Mouse (Mus musculus): Measurements from ENCODE around the gene Lrrc8a. TPM values are rescaled to one million over a fixed set of nuclear protein-coding genes. Genes with fewer than 3 reads are reported as not detected.

The Lrrc8a gene
- polyA plus RNA-seq, 1 experiment: 56.5 TPM

DNA sequence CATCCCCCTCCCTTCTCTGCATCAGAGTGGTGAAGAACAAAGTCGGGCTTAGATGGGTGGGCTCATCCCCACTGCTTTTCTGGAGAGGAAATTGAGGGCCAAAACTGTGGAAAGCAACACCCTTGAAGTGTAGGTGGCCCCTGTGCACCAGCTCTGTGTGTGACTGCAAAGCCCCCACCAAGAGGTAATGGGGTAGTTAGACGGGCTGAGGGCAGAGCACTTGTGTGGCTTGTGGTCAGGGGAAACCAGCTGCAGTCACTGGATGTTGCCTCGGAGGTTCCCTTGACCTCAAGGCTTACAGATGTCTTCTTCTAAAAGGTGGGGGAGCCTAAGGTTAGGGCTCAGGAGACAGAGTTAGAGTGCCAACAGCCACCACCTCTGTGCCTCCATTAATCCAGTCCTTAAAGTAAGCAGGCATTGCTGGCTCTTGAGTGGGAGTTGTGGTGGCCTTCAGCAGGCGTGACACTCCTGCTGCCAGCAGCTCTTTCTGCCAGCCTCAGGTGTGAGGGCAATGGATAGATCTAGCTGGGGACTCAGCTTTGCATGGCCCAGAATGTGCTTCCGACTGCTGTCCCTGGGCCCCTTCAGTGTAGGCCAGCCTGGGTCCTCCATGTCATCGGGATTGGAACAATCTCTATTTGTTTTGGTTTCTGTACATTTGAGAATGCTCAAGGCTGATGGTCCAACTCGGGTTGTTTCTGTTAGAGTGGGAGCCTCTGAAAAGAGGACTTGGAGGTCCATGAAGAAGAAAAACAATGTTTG is 20.4 kb downstream of the Lrrc8a start:
- H3K4me3 ChIP-seq (replicated peaks; ENCODE audit: extremely low read depth, low read depth, low read length): no peak overlapping the region
- 55% methylated on average over 7 of the region's 7 CpGs for WGBS
- no peak for DNase-seq
- no peak for TF ChIP-seq POLR2A (IDR thresholded peaks at IDR 0.05; ENCODE audit: borderline replicate concordance, extremely low read depth, low read depth, low read length)
- no peak for TF ChIP-seq CTCF (IDR thresholded peaks at IDR 0.05; ENCODE audit: insufficient read depth, low read length)
- H3K4me1 ChIP-seq (ENCODE audit: control insufficient read depth, insufficient read depth, low read length): peaks cover 20% of the 10 kb centered on the region

DNA sequence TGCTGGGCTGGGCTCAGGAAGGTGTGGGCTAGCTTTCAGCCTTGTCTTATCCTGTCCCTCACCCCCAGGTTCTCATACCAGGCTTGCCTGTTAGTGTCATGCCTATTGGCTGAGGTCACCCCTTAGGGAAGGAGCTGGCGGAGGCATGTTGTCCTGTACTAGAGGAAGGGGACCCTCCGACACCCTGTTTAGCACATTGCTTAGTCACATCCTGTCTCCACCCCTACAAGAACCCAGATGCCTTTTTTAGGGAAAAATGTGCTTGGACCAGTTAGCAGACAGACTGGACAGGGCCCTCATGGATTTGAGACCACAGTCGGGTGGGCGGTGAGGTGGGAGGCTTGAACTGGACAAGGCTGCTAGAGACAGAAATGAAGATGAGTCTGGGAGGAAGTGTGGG is 21.1 kb downstream of the Lrrc8a start:
- H3K4me3 ChIP-seq (replicated peaks; ENCODE audit: extremely low read depth, low read depth, low read length): no peak overlapping the region
- TF ChIP-seq CTCF (IDR thresholded peaks at IDR 0.05; ENCODE audit: insufficient read depth, low read length) (no peak), POLR2A (IDR thresholded peaks at IDR 0.05; ENCODE audit: borderline replicate concordance, extremely low read depth, low read depth, low read length) (peak; percentile 18; the same call in 1 of the 2 replicates)
- DNase-seq: no peak
- peaks cover 20% of the 10 kb centered on the region for H3K4me1 ChIP-seq (ENCODE audit: control insufficient read depth, insufficient read depth, low read length)
- WGBS: 29% methylated on average over 4 of the region's 4 CpGs

DNA sequence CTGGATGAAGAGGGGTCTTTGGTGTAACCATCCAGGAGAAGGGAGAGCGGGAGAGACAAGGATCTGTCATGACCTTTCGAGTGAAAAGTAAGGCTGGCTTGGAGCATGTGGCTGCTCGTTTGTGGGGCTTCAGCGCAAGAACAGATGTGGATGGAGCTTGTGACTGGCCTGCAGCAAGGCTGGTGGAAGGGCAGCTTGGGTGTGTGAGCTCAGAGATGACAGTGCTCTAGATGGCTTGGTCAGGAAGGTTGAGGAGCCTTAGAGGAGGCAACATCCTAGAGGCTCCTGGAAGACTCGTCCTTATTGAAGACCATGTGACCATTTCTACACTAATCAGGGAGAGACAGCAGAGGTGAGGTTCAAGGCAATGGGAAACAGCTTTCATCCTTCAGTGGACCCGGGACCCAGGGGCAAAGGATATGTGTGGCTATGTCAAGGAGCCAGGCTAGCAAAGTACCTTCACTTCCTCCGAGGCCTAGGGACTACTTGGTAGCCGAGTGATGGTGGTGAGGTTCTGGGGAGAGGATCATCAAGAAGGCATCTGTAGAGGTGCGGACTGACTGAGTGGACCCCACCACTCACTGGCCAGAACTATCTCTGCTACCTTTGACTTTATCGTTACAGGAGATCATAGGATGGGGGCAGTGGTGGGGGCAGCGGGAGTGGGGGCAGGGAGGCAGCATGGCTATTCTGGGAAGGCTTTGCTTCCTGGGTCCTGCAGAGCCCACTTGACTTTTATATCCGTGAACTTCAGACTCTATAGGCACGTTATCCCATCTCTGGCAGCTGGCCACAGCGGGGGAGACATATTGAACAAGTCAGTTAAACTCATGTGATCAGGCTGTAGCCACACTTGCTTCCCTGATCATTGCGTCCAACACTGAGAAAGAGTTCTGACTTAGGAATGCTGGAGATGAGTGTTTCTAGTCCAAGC is 21.9 kb downstream of the Lrrc8a start:
- WGBS: 76% methylated on average over 15 of the region's 15 CpGs
- Histone ChIP-seq H3K4me1 (ENCODE audit: control insufficient read depth, insufficient read depth, low read length) (peaks cover 20% of the 10 kb centered on the region), H3K4me3 (replicated peaks; ENCODE audit: extremely low read depth, low read depth, low read length) (no peak overlapping the region)
- no peak for DNase-seq
- TF ChIP-seq CTCF (IDR thresholded peaks at IDR 0.05; ENCODE audit: insufficient read depth, low read length): no peak
- no peak for TF ChIP-seq POLR2A (IDR thresholded peaks at IDR 0.05; ENCODE audit: borderline replicate concordance, extremely low read depth, low read depth, low read length)

DNA sequence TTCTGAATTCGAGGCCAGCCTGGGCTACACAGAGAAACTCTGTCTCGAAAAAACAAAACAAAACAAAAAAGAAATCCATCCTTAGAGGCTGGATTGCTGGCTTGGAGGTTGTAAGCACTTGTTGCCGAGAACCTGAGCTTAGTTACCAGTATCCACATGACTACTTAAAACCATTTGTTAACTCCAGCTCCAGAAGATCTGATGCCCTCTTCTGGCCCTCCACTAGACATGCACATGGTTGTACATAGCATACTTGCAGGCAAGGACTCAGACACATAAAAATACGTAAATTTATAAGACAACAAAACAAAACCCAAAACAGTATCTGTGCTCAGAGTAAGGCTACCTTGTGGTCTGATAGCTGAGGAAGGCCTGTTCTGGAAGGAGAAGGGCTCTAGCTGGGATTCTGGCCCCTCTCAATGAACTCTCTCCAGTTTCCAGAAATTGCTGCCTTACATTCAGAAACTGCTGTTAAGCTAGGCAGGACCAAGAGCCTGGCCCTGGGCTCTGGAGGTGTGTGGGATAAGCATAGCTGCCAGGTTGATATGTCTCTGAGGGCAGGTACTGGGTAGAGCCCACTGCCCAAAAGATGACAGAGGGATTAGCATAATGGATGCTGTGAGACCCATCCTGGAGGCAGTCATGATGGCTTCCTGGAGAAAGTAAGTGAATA is 23.7 kb downstream of the Lrrc8a start:
- 79% methylated on average over 4 of the region's 4 CpGs for WGBS
- TF ChIP-seq POLR2A (IDR thresholded peaks at IDR 0.05; ENCODE audit: borderline replicate concordance, extremely low read depth, low read depth, low read length): no peak
- no peak for TF ChIP-seq CTCF (IDR thresholded peaks at IDR 0.05; ENCODE audit: insufficient read depth, low read length)
- no peak for DNase-seq

DNA sequence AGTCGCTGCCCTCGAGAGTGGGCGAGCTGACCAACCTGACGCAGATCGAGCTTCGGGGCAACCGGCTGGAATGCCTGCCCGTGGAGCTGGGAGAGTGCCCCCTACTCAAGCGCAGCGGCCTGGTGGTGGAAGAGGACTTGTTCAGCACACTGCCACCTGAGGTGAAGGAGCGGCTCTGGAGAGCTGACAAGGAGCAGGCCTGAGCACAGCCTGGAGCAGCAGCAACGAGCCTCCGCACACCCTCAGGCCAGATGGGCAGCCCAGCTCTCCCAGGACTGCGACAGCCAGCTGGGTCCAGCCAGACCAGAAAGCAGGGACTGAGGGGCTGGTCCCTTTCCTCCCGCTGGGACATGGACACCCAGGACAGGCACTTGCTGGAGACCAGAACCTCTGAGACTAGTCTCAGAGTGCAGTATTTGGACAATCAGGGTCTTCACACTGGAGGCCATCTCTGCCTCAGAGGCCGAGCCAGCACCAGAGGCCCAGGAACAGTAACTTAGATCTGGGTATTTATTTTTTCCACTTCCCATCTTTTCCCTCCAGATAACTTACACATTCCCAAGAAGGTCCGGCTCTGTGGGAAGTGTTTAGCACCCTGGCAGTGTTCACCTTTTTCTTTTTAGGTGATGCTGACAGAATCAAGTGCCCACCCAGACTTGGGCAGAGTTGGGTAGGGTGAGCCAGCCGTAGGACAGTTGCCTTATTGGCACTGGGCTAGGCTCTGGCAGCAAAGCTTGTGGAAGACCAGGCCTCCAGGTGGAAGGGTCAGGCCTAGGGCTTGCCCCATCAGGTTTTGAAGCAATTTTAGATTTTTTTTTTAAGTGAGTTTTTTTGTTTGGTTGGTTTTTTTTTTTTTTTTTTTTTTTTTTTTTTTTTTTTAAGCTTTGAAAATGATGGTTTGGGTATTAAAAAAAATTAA is 24.7 kb downstream of the Lrrc8a start:
- 82% methylated on average over 18 of the region's 18 CpGs for WGBS
- no peak overlapping the region for H3K4me3 ChIP-seq (replicated peaks; ENCODE audit: extremely low read depth, low read depth, low read length)
- peaks cover 23% of the 10 kb centered on the region for H3K4me1 ChIP-seq (ENCODE audit: control insufficient read depth, insufficient read depth, low read length)
- no peak for TF ChIP-seq CTCF (IDR thresholded peaks at IDR 0.05; ENCODE audit: insufficient read depth, low read length)
- no peak for TF ChIP-seq POLR2A (IDR thresholded peaks at IDR 0.05; ENCODE audit: borderline replicate concordance, extremely low read depth, low read depth, low read length)
- DNase-seq: peak; percentile 4

More for the DNA sequence above, 23.7 kb downstream of the Lrrc8a start:
- H3K4me1 ChIP-seq (ENCODE audit: control insufficient read depth, insufficient read depth, low read length): peaks cover 23% of the 10 kb centered on the region
- no peak overlapping the region for H3K4me3 ChIP-seq (replicated peaks; ENCODE audit: extremely low read depth, low read depth, low read length)

DNA sequence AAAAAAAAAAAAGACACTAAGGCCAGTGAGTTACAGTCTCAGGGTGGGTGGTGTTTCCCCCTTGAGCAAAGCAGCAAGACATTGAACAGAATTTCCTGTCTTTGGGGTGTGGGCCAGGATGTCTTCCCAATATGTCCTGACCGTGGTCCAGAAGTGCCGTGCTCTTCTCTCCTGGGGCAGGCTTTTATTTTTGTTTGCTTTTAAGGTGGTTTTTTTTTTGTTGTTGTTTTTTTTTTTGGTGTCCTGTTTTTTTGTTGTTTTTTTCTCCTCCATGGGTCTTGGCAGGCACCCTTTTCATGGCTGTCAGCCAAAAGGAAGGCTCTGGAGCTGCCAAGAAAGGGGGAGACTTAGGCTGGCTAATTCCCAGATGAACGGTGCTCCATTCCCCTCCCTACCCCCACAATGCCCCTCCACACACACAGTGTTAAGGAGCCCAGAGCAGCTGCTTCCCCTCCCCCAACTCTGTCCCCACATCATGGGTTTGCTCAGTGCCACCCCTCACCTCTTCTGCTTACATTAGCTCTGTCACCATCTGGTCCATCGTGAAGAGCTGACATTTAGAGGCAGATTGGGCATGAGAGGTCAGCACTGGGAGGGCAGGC is 25.4 kb downstream of the Lrrc8a start:
- DNase-seq: peak; percentile 35
- TF ChIP-seq CTCF (IDR thresholded peaks at IDR 0.05; ENCODE audit: insufficient read depth, low read length) (no peak), POLR2A (IDR thresholded peaks at IDR 0.05; ENCODE audit: borderline replicate concordance, extremely low read depth, low read depth, low read length) (no peak)
- WGBS: 35% methylated on average over 4 of the region's 4 CpGs
- Histone ChIP-seq H3K4me1 (ENCODE audit: control insufficient read depth, insufficient read depth, low read length) (peaks cover 19% of the 10 kb centered on the region), H3K4me3 (replicated peaks; ENCODE audit: extremely low read depth, low read depth, low read length) (no peak overlapping the region)

DNA sequence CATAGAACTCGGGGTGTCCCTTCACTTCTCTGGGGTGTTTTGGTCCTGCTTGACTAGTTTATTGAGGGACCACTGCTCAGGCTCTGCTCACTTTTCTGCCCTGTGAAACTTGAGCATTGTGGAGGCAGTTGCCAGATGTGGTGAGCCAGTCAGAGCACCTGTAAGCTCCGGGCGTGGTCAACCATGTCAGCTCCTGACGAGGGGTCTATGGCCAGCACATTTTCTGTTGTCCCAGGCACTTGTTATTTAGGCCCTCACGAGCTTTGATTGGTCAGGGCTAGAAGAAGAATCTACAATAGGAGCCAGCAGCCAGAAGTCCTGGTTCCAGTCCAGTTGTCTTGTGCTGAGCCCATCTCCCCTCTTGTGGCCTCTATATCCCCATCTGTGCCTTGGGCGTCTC is 26.3 kb downstream of the Lrrc8a start:
- H3K4me1 ChIP-seq (ENCODE audit: control insufficient read depth, insufficient read depth, low read length): peaks cover 14% of the 10 kb centered on the region
- no peak for TF ChIP-seq CTCF (IDR thresholded peaks at IDR 0.05; ENCODE audit: insufficient read depth, low read length)
- no peak for TF ChIP-seq POLR2A (IDR thresholded peaks at IDR 0.05; ENCODE audit: borderline replicate concordance, extremely low read depth, low read depth, low read length)
- peak; percentile 3 for DNase-seq
- 83% methylated on average over 6 of the region's 6 CpGs for WGBS
- no peak overlapping the region for H3K4me3 ChIP-seq (replicated peaks; ENCODE audit: extremely low read depth, low read depth, low read length)

Measured in lung, adult 2 months (tissue).